Mouse (Mus musculus): ENCODE results near the gene Ift122.
A peak's percentile ranks its signal among the peaks of the same experiment; 100 is the strongest.

Ift122 gene

GRCm38 (mm10) chr6:115891061-115891460, 37.8 kb downstream of the Ift122 start:
- DNase-seq (ENCODE audit: low read depth, low spot score): no peak

DNA sequence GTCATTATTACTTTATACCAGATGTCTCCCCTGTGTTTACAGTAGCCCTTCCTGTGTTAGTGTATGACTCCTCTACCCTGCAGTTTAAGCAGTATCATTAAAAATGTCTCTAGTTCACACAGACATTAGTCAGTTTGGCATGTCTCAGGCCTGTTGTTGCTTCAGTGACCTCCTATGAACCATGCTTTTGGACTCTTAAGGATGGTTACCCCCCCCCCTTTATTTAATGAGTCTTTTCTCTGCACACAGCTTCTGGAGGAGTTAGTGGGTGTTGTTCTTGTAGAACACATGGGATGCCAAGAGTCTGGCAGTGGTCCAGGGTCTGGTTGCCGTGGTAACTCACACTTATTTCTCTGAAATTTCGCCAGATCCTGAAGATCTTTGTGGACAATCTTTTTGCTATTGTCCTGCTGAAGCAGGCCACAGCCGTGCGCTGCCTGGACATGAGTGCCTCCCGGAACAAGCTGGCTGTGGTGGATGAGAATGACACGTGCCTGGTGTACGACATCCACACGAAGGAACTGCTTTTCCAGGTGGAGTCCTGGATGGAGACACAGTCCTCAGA, 38.3 kb downstream of the Ift122 start:
- no peak for DNase-seq (ENCODE audit: low read depth, low spot score)

- DNase-seq (ENCODE audit: low read depth, low spot score): no peak
Measured at GRCm38 (mm10) chr6:115892363-115892762, 39.1 kb downstream of the Ift122 start.

- DNase-seq (ENCODE audit: low read depth, low spot score): no peak
Measured at GRCm38 (mm10) chr6:115896346-115896745, 43.1 kb downstream of the Ift122 start.

DNA sequence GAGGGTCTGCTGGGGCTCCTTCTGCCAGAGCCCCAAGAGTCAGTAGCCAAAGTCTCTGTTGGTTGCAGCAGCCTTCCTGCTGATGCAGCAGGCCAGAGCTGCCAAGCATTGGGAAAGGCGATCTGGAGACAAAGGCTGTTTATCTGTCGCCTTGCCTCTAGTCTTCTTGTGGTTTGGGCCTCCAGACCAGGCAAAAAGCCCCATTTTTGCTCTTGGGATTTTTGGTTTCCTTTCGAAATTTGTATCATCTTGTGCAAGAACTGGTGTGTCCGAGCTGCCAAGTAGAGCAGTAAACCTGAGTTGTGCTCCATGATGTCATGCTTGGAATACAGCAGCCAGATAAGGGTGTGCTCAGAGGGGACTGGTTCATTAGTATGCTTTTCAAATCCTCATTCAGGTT, 43.8 kb downstream of the Ift122 start:
- DNase-seq (ENCODE audit: low read depth, low spot score): no peak

DNA sequence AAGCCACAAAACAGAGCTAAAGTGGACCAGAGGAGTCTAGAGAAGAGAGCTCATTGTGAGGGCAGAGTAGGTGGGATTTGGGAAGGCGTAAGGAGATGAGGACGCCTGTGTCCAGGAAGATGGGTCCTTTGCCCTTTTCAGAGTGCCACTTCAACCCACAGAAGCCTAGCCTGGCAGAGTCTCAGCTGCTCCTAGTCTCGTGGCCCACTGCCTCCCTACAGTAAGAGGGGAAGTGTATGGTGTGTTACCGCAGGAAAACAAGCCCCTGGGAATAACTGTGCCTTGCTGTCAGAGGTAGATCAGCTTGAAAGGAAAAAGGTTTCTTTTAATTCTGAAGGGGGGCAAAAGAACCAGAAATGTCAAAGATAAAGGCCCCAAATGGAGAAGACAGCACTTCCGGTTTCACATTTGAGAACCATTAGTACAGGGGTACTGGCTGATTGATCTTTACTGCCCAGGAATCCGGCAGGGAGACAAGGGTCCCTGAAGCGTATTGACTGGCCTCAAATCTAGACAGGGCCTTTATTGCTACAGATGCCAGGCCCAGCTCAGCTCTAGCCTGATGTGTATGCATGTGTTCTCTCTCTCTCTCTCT, 44.8 kb downstream of the Ift122 start:
- no peak for DNase-seq (ENCODE audit: low read depth, low spot score)

DNA sequence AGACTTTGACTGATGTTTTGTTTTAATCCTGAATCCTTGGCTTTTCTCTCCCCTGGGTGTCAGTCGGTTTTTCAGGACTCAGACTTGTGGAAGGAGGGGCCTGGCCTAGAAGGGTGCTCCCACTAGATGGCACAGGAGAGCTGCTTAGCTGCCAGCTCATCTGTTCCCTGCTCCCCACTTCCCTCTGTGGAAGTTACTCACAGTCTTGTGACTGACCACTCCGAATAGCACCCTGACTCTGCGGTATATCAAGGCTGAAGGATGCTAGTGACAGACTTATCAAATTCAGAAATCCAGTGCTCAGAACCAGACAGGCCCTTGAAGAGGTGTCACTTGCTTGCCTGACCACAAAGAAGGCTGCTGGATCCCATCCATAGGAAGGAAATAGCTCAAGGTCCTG, 47.8 kb downstream of the Ift122 start:
- peak; percentile 44 for DNase-seq (ENCODE audit: low read depth, low spot score)

- DNase-seq (ENCODE audit: low read depth, low spot score): no peak
Measured at GRCm38 (mm10) chr6:115901489-115901931, 48.2 kb downstream of the Ift122 start.

DNA sequence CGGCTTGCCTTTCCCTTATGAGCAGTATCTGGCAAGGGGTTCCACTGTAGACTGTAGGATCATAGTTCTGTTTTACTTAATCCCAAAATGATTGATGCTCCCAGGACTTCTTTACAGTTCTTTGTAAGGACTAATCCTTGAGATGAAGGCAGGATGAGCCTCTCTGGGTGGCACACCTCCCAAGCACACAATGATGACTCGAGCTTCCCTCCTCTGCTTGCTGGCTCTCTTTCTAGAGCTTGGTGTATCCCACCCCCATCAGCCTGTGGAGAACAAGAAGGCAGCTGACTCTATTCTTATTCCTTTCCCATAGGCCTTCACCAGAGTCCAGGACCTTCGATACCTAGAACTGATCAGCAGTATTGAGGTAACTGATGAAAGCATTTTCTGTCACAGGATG, 49.3 kb downstream of the Ift122 start:
- no peak for DNase-seq (ENCODE audit: low read depth, low spot score)

DNA sequence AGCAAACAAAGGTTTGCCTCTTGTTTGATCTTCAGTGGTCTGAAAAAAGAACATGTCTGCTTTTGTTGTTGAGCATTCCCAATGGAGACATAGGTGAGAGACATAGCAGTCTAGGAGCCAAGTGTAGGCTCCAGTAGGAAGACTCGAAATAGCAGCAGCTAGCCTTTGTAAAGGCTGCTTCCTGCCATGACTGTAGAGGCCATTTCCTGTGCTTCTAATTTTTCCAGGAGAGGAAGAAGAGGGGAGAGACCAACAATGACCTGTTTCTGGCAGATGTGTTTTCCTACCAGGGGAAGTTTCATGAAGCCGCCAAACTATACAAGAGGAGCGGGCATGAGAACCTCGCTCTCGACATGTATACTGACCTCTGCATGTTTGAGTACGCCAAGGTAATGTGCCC, 52.3 kb downstream of the Ift122 start:
- no peak for DNase-seq (ENCODE audit: low read depth, low spot score)

DNA sequence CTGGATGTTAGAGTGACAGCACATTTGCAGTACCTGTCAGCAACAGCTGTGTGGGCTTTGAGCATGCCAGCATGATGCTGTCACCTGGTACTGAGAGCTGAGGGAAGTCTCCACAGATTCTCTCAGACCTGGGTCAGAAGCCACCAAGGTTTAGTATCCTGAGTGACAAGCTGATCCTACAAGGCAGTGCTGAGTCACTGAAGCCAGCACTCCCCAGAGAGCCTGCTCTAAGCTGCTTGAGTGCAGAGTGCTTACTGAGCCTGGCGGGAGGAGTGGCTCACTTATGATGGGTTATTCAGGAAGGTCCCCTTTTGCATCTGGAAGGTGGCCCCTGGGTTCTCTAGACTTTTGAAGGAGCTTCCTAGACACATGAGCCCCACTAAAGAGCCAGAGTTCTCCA, 53.2 kb downstream of the Ift122 start:
- DNase-seq (ENCODE audit: low read depth, low spot score): no peak

- DNase-seq (ENCODE audit: low read depth, low spot score): no peak
Measured at GRCm38 (mm10) chr6:115906871-115907270, 53.6 kb downstream of the Ift122 start.

- no peak for DNase-seq (ENCODE audit: low read depth, low spot score)
Measured at GRCm38 (mm10) chr6:115908421-115908982, 55.2 kb downstream of the Ift122 start.

DNA sequence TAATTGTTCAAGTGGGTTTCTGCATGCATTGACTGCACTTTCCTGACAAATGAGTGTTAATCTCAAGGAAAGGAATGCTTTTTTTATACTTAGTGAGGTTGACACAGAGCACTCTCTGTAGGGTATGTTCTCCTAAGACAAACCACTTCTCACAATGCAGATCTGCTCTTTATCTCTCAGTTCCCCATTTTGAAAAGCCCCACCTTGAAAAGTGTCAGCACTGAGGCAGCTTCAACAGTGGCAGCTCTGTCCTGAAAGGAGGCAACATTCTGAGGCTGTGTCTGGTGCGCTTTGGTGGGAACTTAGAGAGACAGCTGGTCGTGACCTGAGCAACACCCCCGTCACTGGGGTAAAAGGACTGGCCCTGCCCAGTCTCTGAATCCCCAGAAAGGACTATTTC, 55.8 kb downstream of the Ift122 start:
- DNase-seq (ENCODE audit: low read depth, low spot score): peak; percentile 69

DNA sequence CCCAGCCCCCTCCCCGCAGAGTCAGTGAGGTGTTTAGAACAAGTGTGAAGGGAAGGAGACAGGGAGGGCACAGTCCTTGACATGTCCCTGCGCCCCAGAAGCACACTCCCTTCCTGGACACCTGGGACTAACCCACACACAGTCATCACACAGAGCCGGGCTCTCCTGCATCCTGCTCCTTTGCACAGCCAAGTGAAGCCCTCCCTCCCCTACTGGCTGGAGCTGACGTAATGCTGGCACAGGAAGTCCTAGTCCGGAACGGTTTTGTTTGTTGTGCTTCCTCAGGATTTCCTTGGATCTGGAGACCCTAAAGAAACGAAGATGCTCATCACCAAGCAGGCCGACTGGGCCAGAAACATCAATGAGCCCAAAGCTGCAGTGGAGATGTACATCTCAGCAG, 56.7 kb downstream of the Ift122 start:
- no peak for DNase-seq (ENCODE audit: low read depth, low spot score)

GRCm38 (mm10) chr6:115911763-115912162, 58.5 kb downstream of the Ift122 start:
- no peak for DNase-seq (ENCODE audit: low read depth, low spot score)

DNA sequence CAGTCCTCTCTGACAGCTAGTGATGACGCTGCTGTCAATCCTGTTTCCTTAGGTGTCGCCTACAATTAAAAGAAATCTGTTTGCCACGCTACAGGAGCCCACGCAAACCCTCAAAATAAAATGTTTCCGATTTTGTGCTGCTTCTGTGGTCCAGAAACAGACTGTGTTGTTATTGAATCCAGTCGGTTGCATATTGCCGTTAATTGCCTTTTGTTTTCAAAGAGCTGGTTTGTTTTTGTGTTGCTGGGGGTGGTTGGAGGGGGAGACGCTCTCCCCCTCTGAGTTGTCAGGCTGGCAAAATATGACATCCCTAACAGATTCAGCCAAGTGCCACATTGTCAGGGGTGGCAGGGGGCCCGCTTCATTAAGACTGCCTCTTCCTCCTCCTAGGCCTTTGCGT, 60.2 kb downstream of the Ift122 start:
- no peak for DNase-seq (ENCODE audit: low read depth, low spot score)

GRCm38 (mm10) chr6:115914511-115915202, 61.4 kb downstream of the Ift122 start:
- DNase-seq (ENCODE audit: low read depth, low spot score): no peak

DNA sequence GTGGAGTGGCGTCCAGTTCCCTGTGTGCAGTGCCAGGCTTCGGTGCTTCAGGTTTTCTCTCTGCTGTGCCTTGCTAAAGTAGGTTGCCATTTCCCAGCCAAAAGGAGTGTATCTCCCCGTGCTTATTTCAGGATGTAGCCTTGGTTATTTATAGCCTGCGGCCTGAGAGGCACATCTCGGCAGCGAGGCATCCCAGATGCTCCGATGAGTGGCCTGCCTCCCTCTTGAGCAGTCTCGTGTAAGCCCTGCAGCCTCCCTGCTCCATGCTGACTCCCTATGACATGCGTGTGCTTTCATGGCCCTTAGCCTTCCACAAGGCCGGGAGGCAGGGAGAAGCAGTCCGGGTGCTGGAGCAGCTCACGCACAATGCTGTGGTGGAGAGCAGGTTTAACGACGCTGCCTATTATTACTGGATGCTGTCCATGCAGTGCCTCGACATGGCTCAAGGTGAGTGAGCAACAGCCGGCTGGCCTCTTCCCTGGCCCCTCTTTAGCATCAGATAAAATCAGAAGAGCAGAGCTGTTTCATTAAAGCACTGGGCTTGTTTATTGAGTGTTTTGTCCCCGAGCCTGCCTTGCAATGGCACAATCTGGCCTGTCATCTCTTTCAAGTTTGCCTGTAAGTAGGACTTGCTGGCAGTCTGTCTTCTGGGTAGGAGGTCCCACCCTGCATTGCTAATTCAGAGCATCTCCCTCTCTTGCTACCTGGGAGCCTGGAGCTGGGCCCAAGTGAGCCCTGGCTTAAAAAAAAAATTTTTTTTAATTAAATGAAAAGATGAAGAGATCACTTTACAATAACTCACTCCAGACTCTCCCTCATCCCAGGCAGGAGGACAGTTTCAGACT, 62.6 kb downstream of the Ift122 start:
- DNase-seq (ENCODE audit: low read depth, low spot score): no peak

GRCm38 (mm10) chr6:115916611-115917010, 63.3 kb downstream of the Ift122 start:
- no peak for DNase-seq (ENCODE audit: low read depth, low spot score)

DNA sequence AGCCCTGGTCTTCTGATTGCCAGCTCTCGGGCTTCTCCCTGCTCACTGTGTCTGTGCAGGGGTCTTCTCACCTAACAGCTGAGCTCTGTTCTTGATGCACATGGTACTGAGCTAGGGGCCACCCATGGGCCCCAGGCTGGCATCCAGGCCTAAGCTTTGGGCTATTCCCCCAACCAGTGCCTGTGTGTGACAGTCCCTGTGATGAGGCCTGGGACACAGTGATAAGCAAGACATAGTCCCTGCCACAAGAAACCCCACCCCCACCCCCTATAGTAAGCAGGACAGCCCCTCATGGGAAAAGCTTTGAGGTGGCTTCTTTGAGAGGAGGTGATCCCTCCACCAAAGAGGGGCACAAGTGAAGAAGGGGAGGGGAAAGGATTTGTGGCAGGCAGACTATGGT, 65.3 kb downstream of the Ift122 start:
- DNase-seq (ENCODE audit: low read depth, low spot score): no peak

GRCm38 (mm10) chr6:115919876-115920275, 66.6 kb downstream of the Ift122 start:
- no peak for DNase-seq (ENCODE audit: low read depth, low spot score)
